Mouse (Mus musculus) hematopoietic stem cell, adult 5-6 weeks (primary cell): ENCODE results near the gene Slc17a5. TPM values are rescaled to one million over a fixed set of nuclear protein-coding genes. Genes with fewer than 3 reads are reported as not detected.

Experiments
- ATAC-seq, 2 experiments: fragments of 125-278 bp in 1 of 2; replicated peaks in 1 of 2; 2 replicates each; pipeline ENCODE4 v1.8.0; 2016 to 2017; ENCODE audit warnings: inconsistent platforms in 2 of 2, mild to moderate bottlenecking in 2 of 2, moderate number of reproducible peaks in 2 of 2, low read depth in 1 of 2, moderate TSS enrichment in 1 of 2; ENCODE audit not compliant: low FRiP score in 2 of 2, poor library complexity in 2 of 2, severe bottlenecking in 2 of 2, insufficient read depth in 1 of 2, low TSS enrichment in 1 of 2
- total RNA-seq: library from RNA; stranded (forward); fragments of 172-1452, 232-1000 nt; gene quantifications from 2 replicates; pipeline ENCODE4 v1.2.3, GENCODE M21; 2017

The Slc17a5 gene
- total RNA-seq, 1 experiment from 2014 or later = 7.0 TPM

DNA sequence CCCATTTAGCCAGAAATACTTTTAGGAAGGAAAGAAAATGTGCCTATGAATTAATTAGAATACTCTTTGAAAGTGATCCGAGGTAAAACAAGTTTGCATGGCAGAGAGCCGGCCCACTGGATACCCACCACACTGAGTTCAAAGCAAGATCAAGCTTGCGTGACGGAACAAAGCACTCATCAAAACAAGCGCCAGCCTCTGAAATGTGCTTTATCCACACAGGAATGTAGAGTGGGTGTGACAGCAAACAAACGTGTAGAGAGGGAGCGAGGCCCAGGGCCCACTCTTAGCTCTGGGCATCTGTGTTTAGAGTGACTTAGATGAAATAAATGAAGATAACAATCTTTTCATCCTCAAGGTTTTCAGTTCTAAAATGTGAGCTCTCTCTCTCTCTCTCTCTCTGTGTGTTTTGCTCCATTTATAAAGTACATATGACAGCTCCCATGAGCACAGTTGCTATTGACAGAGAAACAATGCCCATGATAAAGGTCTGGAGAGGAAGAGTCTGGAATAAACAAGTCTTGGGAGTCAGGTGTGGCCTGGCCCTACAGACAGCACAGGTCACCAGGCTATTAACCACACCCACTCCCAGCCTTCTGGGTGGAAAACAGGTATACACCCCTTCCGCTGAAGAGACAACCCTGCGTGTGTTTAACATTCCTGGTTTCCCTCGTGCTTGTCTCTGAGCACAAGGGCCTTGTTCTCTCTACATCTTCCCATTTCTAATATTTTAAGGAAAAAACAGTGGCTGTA lies 8.0 kb downstream of the Slc17a5 start:
- no peak for ATAC-seq

DNA sequence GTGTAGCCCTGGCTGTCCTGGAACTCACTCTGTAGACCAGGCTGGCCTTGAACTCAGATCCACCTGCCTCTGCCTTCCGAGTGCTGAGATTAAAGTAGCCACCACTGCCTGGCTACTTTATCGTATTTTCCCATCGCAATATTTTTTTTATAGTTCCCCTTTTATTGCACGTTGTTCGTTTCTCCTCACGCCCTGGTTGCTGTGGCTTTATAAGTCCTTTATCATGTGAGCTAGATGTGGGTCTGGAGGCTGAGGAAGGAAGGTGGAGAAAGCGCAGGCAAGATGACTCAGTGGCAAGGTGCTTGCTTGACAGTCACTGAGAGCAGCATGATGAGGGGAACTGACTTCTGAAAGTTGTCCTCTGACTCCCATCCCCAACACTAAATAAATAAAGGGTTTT lies 9.0 kb downstream of the Slc17a5 start:
- ATAC-seq = peak; percentile 74 to 82

DNA sequence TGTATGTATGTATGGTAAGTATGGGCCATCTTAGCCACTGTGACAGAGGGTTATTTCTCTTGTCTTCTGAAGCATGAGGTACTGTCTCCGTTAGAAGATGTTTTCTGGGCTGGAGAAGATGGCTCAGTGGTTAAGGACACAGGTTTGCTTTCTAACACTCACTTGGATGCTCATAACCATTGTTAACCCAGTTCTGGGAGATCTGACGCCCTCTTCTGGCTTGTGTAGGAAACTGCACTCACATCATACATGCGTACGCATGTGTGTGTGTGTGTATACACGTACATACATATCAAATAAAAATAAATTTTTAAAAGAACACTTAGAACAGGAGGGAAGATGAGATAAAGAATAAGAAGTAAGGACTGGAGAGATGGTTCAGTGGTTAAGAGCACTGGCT lies 11.4 kb downstream of the Slc17a5 start:
- no peak for ATAC-seq

DNA sequence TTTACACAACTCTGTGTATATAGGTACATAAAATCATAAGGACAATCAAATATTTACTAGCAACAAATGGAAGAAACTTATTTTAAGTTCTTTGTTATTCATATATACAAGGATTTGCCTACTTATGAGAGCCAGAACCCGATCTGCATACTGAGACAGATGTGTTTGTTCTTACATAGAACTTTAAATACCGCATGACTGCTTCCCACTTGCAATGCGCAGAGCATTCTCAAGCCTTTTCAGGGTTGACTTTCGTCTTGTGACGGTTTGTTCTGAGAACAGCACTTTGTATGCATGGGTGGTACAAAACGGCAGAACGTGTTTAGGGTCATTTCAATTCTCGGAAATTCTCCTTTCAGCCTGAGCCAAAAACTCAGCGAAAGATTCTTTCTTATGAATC lies 17.9 kb downstream of the Slc17a5 start:
- ATAC-seq = no peak

DNA sequence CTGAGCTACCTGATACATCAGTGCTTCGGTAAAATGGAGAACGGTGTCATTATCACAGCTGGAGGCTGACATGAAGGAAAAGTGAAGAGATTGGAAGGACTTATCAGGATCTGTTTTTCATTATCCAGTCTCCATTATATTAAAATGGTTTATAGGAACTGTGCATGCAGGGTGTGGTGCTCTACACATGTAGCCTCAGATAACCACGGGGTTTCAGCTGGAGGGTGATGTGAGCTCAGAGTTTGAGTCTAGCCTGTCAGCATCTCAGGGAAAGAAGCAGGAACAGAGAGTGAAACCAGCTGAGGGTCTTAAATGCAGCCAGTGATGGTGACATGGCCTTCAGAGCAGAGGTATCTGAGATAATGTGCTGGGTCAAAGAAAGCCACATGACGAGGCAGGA lies 28.4 kb downstream of the Slc17a5 start:
- ATAC-seq = no peak

DNA sequence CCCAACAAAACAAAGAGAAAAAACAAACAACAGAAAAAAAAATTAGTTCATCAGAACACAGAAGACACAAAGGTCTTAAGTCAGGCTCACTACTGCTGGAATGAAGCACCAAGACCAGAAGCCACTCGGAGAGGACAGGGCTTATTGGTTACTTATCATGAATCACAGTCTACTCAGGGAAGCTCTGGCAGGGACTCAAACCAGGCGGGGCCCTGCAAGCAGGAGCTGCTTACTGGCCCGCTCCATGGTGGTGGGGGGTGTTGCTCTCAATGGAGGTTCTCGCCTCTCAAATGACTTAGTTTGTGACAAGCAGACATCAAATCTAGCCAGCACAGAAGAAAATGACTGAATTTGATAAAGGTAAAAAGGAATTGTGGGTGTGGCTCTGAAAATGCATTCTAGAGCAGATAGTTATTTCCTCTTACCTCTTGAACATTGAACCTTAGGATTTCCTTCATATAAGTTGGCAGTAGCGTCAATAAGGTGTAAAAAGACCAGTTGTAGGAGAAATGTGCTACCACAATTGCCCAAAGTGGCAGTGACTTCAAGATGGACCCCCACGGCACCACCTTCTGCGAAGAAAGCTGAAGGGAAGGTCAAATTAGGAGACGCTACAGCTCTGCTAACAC lies 29.1 kb downstream of the Slc17a5 start:
- no peak for ATAC-seq

DNA sequence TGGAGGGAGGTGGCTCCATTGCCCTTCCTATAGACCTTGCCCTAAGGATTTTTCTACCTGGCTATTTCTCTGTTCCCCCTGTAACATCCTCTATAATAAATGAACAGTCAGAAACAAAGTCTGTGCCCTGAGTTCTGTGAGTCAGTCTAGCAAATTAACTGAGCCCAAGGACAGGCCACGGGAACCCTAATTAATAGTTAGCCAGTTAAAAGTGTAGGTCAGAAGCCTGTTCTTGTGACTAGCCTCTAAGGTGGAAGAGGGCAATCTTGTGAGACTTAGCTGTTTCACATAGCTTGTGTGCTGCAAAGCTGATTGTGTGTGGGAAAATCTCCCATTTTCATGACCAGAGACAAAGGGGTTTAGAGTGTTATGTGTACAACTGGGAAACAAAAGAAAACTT lies 30.8 kb downstream of the Slc17a5 start:
- ATAC-seq = no peak

DNA sequence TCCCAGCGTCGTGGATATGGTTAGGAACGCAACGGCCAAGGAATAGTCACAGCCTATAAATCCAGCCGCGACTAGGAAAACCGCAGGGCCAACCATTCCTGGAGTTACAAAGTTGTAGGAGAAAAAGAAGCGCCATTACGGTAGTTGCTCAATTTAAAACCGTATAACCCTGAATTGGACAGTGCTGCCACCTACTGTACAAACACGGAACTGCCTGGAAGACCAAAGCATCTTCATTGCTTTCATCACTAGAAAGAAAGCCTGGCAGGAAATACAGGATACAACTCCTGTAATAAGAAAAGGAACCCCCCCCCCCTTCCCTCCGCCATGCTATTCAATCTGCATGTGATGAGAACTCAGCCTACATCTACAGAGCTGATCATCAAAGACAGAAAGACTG lies 34.9 kb downstream of the Slc17a5 start:
- peak; percentile 73 to 76; a peak in 3 of 4 replicates for ATAC-seq

DNA sequence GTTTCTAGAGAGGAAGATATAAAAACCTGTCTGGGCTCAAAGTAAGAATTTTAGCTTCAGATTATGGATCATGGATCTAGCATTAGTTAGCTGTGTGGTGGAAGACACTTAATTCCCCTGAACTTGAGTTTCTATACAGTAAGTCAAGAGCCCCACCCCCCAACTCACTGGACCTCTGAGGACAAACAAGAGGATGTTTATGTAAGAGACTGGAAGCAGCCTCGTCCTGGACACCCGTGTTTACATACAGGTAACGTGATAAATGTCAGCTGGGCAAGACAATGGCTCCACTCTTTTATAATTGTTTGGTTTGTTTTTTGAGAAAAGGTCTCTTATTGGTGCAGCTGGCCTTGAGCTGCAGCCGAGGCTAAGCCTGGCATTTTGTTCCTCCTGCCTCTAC lies 36.1 kb downstream of the Slc17a5 start:
- no peak for ATAC-seq

DNA sequence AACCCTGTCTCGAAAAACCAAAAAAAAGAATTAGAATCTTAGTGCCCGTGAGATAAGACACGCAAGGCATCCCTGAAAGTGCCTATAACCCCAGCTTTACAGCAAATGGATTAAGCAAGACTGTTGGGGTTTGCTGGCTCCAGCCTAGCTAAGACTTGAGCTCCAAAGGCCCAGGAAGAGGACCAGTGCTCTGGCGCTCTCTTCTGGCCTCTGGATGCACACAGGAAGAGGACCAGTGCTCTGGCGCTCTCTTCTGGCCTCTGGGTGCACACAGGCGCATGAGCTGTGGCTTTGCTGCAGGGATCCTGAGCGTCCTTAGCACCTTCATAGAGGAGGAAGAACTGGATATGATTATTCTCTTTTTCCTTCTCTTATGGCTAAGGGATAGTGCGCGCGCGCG lies 40.1 kb downstream of the Slc17a5 start:
- ATAC-seq = no peak

DNA sequence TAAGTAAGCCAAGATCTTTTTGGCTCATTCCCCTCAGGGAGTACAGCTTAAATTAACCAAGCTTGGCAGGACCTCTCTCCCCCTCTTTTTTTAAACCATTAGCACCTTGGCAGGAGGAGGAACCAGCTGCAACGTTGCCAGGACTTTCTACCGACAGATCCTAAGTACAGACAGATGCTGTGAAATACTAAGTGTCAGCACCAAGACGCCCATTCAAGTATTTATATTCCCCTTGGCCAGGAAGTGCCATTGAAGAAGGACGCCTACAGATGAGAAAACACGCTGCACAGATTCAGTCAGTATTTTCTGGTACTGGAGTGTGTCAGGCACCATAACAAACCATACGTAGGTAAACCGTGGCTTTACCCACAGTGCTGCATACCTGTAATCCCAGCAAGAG lies 40.9 kb downstream of the Slc17a5 start:
- no peak for ATAC-seq

DNA sequence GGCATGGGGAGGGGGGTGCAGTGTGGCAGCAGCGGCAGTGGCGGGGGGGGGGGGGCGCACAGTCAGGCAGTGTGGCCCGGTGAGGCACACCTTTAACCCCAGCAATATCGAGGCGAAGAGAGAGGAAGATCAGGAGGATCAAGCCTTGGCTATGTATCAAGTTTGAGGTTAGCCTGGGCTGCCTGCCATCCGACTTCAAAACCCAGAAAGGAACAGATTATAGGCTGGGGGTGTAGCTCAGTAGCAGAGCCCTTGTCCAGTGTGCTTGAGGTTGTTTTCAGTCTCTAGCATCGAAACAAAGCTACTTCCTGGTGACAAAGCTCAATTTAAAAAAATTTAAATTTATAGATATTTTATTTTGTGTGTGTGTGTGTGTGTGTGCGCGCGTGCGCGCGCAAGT lies 46.1 kb downstream of the Slc17a5 start:
- peak in 1 of 2 experiments; percentile 25; a peak in 3 of 4 replicates for ATAC-seq

DNA sequence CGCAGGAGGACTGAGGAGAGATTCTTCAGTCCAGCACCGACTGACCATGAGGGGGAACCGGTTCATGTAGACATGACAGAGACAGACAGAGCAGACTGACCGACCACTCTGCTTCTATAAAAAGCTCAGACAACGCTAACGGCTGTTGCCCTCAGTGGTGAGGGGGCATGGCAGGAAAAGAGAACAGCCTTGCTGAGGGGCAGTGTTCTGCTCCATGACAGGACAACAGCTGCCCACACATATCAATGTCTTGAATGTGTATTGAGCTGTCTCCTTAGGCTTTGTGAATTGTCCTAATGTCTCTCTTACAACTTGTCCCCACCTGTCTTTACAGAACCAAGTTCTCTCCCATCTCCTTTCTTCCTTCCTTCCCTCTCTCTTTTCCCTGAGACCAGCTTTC lies 49.4 kb downstream of the Slc17a5 start:
- no peak for ATAC-seq

DNA sequence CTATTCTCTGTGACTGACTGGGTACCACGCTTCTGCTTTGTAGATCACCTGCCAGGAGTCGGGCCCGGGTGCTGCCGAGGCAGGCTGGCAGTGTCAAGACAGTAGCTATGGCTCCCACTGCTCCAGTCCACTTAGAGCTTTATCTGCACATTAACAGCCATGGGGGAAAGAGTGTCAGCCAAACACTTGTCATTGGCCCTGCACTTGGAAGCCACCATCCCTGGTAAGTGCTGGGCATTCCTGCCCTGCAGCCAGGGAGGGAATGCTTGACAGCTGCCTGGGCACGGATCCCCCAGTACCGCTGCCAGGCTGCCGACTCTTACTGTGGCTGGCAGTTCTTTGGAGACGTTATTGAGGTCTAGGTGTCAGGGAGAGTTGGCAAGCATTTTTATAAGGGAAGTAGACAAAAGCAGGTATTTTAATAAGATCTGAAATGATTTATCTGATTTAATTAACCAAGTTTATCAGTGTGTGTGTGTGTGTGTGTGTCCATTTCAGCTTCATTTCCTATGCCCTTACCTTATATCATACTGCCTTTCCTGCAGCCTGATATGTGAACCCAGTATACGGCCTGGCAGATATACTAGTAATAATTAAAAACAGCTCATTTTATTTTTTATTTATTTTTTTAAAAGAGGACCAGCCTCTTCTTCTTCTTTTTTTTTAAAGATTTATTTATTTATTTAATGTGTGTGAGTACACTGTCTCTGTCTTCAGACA lies 50.5 kb downstream of the Slc17a5 start:
- no peak for ATAC-seq

DNA sequence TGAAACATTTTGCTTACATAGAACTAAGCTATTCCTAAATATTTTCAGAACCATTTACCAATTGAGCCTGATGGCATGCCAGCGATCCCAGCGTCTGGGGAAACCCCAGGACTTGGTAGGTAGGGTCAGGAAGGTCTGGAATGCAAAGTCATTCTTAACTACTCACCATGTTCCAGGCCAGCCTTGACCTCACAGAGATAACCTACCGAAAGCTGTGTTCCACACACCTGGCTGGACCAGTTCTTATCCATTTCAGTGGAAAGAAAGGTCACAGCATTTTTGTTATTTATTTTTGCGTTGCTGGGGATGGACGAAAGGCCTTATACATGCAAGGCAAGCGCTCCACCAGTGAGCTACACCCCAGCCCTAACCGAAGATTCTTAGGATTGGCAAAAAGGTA lies 53.2 kb downstream of the Slc17a5 start:
- no peak for ATAC-seq

DNA sequence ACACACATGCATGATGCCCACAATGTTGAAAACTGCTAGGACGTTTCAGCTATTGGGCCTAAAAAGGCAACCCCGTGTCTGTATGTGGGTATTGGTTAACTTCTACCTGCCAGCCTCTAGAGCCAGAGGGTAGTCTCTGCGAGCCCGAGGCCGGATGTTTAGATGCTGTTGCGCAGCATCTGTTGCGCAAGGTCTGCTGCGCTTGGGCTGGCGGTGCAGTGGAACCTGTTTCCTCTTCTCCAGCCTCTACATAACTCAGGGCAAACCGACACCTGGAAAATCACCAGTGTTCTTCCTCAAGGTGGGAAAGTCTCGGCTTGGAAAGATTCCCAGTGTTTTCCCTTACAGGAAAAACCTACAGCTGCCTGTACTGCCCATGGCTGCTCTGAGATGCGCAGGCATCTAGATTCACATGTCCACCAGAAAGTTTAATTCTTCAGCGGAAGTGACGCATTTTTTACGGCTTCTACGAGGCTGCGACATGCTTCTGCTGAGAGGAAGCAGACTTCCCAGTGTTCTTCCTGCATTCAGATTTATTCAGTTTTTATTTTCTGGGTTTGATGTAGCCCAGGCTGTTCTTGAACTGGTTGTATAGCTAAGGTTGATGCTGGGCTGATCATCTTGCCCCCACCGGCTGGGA lies 54.4 kb downstream of the Slc17a5 start:
- peak; percentile 92 to 96 for ATAC-seq

DNA sequence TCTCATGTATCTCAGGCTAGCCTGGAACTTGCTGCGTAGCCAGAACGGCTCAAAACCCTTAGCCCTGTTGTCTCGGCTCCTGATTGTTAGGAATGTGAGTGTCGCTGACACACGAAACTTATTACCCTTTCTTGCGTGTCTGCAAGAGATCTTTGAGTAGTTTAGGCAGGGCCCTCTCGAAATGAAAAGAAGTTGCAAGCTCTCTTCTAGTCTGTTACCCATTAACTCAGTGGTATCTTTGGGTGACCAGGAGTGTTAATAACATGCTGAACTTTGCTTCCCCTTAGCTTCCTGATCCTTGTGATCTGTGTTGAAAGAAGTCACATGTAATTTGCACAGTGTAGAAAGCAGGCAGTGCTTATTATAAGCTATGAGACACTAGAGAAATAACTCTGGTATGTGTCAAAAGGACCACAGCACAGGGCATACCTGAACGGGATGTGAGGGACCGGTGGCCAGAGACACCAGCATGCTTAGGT lies 55.5 kb downstream of the Slc17a5 start:
- ATAC-seq = no peak

DNA sequence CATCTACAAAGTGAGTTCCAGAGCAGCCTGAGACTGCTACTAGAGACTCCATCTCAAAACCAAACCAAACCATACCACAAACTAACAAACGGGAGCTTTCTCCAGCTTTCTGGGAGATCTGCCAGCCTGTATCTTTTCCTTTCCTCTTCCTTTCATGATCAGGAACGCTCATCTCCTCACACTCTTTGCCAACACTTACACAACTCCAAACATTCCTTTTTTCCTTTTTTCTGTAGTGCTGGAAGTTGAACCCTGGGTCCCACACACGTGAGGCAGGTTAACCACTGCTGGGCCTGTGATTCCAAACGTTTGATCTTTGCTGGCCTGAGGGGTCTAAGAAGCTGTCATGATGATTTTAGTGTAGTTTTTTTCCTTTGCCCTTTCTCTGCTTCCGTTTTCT lies 56.0 kb downstream of the Slc17a5 start:
- ATAC-seq = no peak
